Mouse (Mus musculus) heart, embryonic 10.5 days (tissue): ENCODE measurements around the gene Pde3a. TPM values are rescaled to one million over a fixed set of nuclear protein-coding genes. Genes with fewer than 3 reads are reported as not detected.

Source experiments
- DNase-seq: peaks from one replicate; pipeline ENCODE4 v3.0.0-alpha.2; 2017; ENCODE audit warnings: low spot score
- H3K27ac ChIP-seq: fragments of 300-500 bp; sonication (generic); 2 replicates; pipeline ENCODE4 v1.5.1; 2016; ENCODE audit warnings: mild to moderate bottlenecking
- H3K27me3 ChIP-seq: fragments of 300-500 bp; sonication (generic); 2 replicates; pipeline ENCODE4 v1.6.1; 2016; ENCODE audit warnings: mild to moderate bottlenecking; ENCODE audit not compliant: poor library complexity, insufficient read depth, severe bottlenecking
- H3K36me3 ChIP-seq: fragments of 300-500 bp; sonication (generic); 2 replicates; pipeline ENCODE4 v1.6.1; 2016; ENCODE audit warnings: mild to moderate bottlenecking, moderate library complexity
- H3K4me1 ChIP-seq: fragments of 300-500 bp; sonication (generic); 2 replicates; pipeline ENCODE4 v1.6.1; 2016; ENCODE audit warnings: mild to moderate bottlenecking
- H3K4me3 ChIP-seq: fragments of 300-500 bp; sonication (generic); 2 replicates; pipeline ENCODE4 v1.5.1; 2016; ENCODE audit warnings: mild to moderate bottlenecking, moderate library complexity
- H3K9me3 ChIP-seq: fragments of 300-500 bp; sonication (generic); 2 replicates; pipeline ENCODE4 v1.6.1; 2016; ENCODE audit warnings: mild to moderate bottlenecking, moderate library complexity
- WGBS: fragments of 180-500 bp; shearing (Covaris S2); methylation state at CpG from one replicate; pipeline ENCODE4 v1.1.7; 2016; 5-methylcytosine and 5-hydroxymethylcytosine counted together
- polyA plus RNA-seq: library from polyadenylated mRNA; unstranded; fragments of >200 nt; fragmentation: Nextera tagmentation; extraction: Ambion mirVana; gene quantifications from 2 replicates; pipeline ENCODE4 v1.2.1, GENCODE M21; 2016

Pde3a gene
- polyA plus RNA-seq, 1 experiment from 2014 or later, result 7.5 TPM

DNA sequence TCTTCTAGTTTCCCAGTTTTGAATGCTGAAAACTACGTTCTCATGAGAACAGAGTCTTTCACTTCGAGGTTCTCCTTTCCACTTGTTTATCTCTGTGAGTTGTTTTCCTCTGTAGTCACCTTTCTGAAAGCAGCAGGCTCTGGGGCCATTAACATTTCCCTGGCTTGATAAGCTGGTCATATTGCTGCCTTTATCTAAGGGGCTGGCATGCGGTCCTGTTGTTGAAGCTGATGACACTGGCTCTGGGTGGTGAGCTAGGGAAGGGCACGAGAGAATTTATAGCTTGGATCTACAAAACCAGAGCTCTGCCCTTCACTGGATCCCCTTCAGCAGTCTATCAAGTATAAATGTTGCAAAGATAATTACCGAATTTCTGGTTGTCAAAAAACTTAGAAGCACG, 24.6 kb downstream of the Pde3a start:
- H3K36me3 ChIP-seq, result 0 out of 2 replicates have a peak, but pooled peaks cover 2% of the 10 kb centered on the region
- H3K4me3 ChIP-seq, result no peak overlapping the region
- peak; percentile 68 for DNase-seq
- no peak overlapping the region for H3K27ac ChIP-seq
- H3K27me3 ChIP-seq, result no peaks in the 10 kb centered on the region
- peaks cover 6% of the 10 kb centered on the region; the same call in 1 of the 2 replicates for H3K4me1 ChIP-seq
- WGBS, result 45% methylated on average over 6 of the region's 6 CpGs
- no peaks in the 10 kb centered on the region for H3K9me3 ChIP-seq

DNA sequence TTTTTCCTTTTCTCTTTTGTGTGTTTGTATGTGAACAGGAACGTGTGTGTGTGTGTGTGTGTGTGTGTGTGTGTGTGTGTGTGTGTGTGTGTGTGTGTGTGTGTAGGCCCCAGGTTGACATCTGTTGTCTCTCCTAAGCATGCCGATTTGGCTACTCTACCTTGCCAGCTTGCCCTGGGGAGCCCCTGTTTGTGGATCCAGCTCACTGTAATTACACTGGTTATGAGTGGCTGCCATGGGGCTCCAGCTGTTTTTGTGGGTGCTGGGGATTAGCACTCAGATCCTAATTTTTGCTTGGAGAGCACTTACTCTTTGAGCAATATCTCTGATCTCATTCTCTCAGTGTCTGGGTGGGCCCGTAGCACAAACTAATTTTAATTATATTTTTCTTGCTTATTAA, 32.6 kb downstream of the Pde3a start:
- no peaks in the 10 kb centered on the region for H3K27me3 ChIP-seq
- no peak overlapping the region for H3K4me3 ChIP-seq
- H3K4me1 ChIP-seq, result no peaks in the 10 kb centered on the region
- DNase-seq, result no peak
- H3K27ac ChIP-seq, result no peak overlapping the region
- H3K9me3 ChIP-seq, result no peaks in the 10 kb centered on the region
- H3K36me3 ChIP-seq, result no peaks in the 10 kb centered on the region
- WGBS, result 87% methylated on average over 3 of the region's 3 CpGs

DNA sequence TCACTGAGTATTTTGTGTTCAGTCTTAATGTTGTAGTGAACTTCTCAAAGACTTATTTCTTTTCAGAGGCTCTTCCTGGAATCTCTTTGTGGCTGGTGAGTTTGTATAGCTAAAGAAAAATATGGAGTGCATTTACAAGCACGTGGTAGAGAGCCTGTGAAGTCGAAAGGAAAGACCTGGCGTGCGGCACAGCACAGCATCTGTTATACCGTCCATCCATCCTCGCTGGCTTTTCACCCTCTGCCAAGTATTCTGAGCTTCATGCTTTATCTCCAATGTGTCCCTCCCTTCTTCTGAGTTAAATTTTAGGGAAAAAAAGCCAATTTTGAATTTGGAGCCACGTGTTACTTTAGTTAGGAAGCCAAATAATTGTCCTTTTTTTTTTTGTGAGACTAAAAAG, 33.7 kb downstream of the Pde3a start:
- Histone ChIP-seq H3K36me3 (no peaks in the 10 kb centered on the region), H3K4me3 (no peak overlapping the region), H3K27me3 (no peaks in the 10 kb centered on the region), H3K9me3 (no peaks in the 10 kb centered on the region), H3K4me1 (no peaks in the 10 kb centered on the region), H3K27ac (no peak overlapping the region)
- 89% methylated on average over 7 of the region's 7 CpGs for WGBS
- no peak for DNase-seq

GRCm38 (mm10) chr6:141291195-141291594, 42.1 kb downstream of the Pde3a start:
- no peaks in the 10 kb centered on the region for H3K4me1 ChIP-seq
- H3K27me3 ChIP-seq, result no peaks in the 10 kb centered on the region
- H3K36me3 ChIP-seq, result no peaks in the 10 kb centered on the region
- no peak overlapping the region for H3K4me3 ChIP-seq
- no peaks in the 10 kb centered on the region for H3K9me3 ChIP-seq
- DNase-seq, result no peak
- 93% methylated on average over 2 of the region's 2 CpGs for WGBS
- no peak overlapping the region for H3K27ac ChIP-seq

GRCm38 (mm10) chr6:141292826-141293459, 43.9 kb downstream of the Pde3a start:
- no peak for DNase-seq

DNA sequence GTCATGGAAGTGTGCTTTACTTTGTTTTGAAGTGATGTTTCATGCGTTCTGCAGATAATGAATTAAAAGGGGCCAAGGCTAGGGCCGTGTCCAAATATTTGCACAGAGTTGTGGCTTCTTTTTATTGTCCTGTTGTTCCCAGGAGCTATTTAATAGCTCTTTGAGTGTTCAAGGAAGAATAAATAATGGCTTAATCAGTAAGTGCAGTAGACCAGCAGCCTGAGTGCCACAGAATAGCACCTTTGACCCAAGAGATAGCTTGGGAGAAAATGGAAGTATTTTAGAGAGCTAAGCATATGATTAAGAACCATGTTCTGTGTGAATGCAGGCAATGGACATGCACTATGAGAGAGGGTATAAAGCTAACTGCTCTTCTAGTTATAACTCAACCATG, 44.4 kb downstream of the Pde3a start:
- no peaks in the 10 kb centered on the region for H3K4me1 ChIP-seq
- no peaks in the 10 kb centered on the region for H3K9me3 ChIP-seq
- H3K36me3 ChIP-seq, result no peaks in the 10 kb centered on the region
- H3K27ac ChIP-seq, result no peak overlapping the region
- 78% methylated on average over 2 of the region's 2 CpGs for WGBS
- H3K4me3 ChIP-seq, result no peak overlapping the region
- no peaks in the 10 kb centered on the region for H3K27me3 ChIP-seq
- DNase-seq, result no peak

More at GRCm38 (mm10) chr6:141292826-141293459, 43.9 kb downstream of the Pde3a start:
- Histone ChIP-seq H3K4me1 (no peaks in the 10 kb centered on the region), H3K9me3 (no peaks in the 10 kb centered on the region), H3K36me3 (no peaks in the 10 kb centered on the region), H3K27me3 (no peaks in the 10 kb centered on the region), H3K27ac (no peak overlapping the region), H3K4me3 (no peak overlapping the region)
- 92% methylated on average over 10 of the region's 10 CpGs for WGBS

DNA sequence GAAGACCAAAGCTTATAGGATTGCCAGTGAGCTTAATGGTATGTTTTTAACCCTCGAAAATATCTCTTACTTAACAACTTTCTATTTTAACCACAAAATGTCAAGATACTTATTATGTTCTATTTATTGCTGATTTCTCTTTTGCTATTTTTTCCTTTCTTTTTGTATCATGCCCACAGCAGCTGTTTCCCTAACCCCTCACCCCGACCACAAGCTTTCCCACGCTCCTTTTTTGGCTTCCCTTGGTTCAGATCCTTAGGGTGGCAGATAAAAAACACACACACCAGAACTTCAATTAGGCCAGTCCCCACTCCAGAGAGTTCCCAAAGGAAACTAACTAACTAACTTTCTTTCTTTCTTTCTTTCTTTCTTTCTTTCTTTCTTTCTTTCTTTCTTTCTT, 46.2 kb downstream of the Pde3a start:
- Histone ChIP-seq H3K36me3 (no peaks in the 10 kb centered on the region), H3K27me3 (no peaks in the 10 kb centered on the region), H3K4me1 (no peaks in the 10 kb centered on the region), H3K4me3 (no peak overlapping the region), H3K9me3 (no peaks in the 10 kb centered on the region), H3K27ac (no peak overlapping the region)
- no peak for DNase-seq
- WGBS, result 79% methylated on average over 3 of the region's 3 CpGs

- Histone ChIP-seq H3K4me3 (no peak overlapping the region), H3K9me3 (no peaks in the 10 kb centered on the region), H3K27me3 (no peaks in the 10 kb centered on the region), H3K27ac (no peak overlapping the region), H3K36me3 (no peaks in the 10 kb centered on the region), H3K4me1 (peaks cover under 1% of the 10 kb centered on the region; the same call in 1 of the 2 replicates)
- 89% methylated on average over 14 of the region's 14 CpGs for WGBS
- no peak for DNase-seq
These were observed 53.0 kb downstream of the Pde3a start for GRCm38 (mm10) chr6:141301750-141302748.

DNA sequence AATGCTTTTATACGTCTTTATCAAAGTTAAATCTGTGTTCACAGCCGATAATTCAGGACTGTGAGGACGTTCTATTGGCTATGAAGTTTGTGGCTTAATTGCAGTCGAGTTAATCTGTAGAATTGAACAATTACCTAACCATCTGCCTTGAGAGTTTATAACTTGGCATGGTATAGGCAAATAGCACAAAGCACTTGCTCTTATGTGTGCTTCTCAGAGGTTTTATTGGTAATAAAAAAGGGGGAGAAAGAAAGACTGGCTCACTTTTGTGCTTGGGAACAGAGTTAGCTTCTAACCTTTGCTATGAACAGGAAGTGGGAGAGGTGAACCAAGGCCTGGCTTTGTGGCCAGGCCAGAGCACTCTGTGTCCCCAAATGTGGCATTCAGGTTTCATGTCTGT, 53.8 kb downstream of the Pde3a start:
- Histone ChIP-seq H3K4me1 (peaks cover 8% of the 10 kb centered on the region; the same call in 1 of the 2 replicates), H3K27ac (no peak overlapping the region), H3K27me3 (no peaks in the 10 kb centered on the region), H3K4me3 (no peak overlapping the region), H3K9me3 (no peaks in the 10 kb centered on the region), H3K36me3 (no peaks in the 10 kb centered on the region)
- DNase-seq, result no peak
- WGBS, result 86% methylated on average over 4 of the region's 4 CpGs

GRCm38 (mm10) chr6:141307326-141307725, 58.3 kb downstream of the Pde3a start:
- Histone ChIP-seq H3K4me3 (no peak overlapping the region), H3K9me3 (no peaks in the 10 kb centered on the region), H3K36me3 (no peaks in the 10 kb centered on the region), H3K4me1 (peaks cover 8% of the 10 kb centered on the region; the same call in 1 of the 2 replicates), H3K27me3 (no peaks in the 10 kb centered on the region), H3K27ac (no peak overlapping the region)
- DNase-seq, result no peak
- 87% methylated on average over 1 of the region's 1 CpGs for WGBS

DNA sequence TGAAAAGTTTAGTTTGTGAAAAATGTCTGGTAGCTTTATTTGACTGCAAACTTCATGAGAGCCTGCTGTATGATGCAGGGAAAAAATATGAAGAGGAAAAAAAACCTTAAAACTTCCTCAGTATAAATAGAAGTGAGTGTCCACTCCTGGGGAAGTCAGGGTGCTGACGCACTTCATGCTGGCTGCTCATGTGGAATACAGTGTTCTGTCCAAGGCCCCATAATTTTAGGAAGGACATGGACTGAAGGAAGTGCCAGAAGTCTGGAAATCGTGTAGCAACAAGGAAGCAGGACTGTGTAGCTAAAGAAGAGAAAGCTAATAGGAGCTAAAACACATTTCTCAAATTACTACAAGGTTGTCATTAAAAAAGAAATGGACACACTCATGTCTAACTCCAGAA, 59.4 kb downstream of the Pde3a start:
- Histone ChIP-seq H3K4me1 (peaks cover 8% of the 10 kb centered on the region; the same call in 1 of the 2 replicates), H3K9me3 (no peaks in the 10 kb centered on the region), H3K27ac (0 out of 2 replicates have a peak overlapping the region, but pooled peaks have one; percentile 47), H3K36me3 (no peaks in the 10 kb centered on the region), H3K4me3 (no peak overlapping the region), H3K27me3 (no peaks in the 10 kb centered on the region)
- 73% methylated on average over 2 of the region's 2 CpGs for WGBS
- no peak for DNase-seq

GRCm38 (mm10) chr6:141309872-141310271, 60.8 kb downstream of the Pde3a start:
- DNase-seq, result no peak
- peaks cover 8% of the 10 kb centered on the region; the same call in 1 of the 2 replicates for H3K4me1 ChIP-seq
- 0 out of 2 replicates have a peak overlapping the region, but pooled peaks have one; percentile 42 for H3K27ac ChIP-seq
- H3K9me3 ChIP-seq, result no peaks in the 10 kb centered on the region
- no peak overlapping the region for H3K4me3 ChIP-seq
- H3K36me3 ChIP-seq, result no peaks in the 10 kb centered on the region
- 36% methylated on average over 3 of the region's 3 CpGs for WGBS
- no peaks in the 10 kb centered on the region for H3K27me3 ChIP-seq

DNA sequence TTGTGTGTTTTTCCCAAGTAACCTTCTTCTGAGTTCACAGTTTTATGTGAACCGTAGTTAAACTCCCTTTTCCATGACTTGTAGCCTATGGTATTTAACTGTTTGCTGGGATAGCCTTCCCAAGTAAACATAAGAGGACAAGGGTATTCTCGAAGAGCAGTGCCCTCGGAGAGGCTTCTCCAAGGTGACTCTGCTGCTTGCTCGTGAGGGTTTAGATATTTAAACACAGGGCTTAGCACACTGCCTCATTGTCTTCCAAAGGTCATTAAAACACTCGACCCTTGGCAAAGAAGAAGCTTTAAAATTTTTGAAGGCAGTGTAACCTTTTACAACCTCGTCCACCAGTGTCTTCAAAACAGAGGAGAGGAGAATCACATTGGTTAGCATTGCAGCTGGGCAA, 61.3 kb downstream of the Pde3a start:
- Histone ChIP-seq H3K27ac (0 out of 2 replicates have a peak overlapping the region, but pooled peaks have one; percentile 42), H3K36me3 (no peaks in the 10 kb centered on the region), H3K27me3 (no peaks in the 10 kb centered on the region), H3K4me3 (no peak overlapping the region), H3K4me1 (peaks cover 8% of the 10 kb centered on the region; the same call in 1 of the 2 replicates), H3K9me3 (no peaks in the 10 kb centered on the region)
- DNase-seq, result no peak
- WGBS, result 48% methylated on average over 6 of the region's 6 CpGs
